Mouse (Mus musculus) kidney, adult 2 months (tissue): ENCODE data around the gene Gm10134.

Experiments used
- CTCF ChIP-seq: fragments of 200-500 bp; conservative IDR thresholded peaks from 2 replicates; pipeline ENCODE4 v1.5.1; 2011; ENCODE audit warnings: low read depth, mild to moderate bottlenecking, control low read depth, low read length, moderate library complexity, mixed read lengths; ENCODE audit not compliant: insufficient read depth, insufficient read length
- POLR2A ChIP-seq: fragments of 200-500 bp; IDR thresholded peaks from one replicate; pipeline ENCODE4 v1.6.1; 2011; ENCODE audit warnings: low read depth, low read length, control low read depth

DNA sequence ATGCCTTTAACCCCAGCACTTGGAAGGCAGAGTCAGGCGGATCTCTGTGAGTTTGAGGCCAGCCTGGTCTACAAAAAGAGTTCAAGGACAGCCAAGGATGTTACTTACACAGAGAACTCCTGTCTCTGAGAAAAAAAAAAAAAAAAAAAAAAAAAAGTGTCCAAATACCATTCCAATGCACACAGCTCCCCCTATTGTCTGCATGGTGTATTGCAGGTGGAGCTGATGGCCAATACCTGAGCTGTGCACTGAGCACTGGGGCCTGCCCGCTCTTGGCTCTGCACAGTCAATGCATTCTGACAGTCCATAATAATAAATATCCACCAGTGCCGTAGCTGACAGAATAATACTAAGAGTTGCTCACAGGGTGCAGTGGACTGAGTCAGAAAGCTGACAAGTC, 42.0 kb upstream of the Gm10134 start:
- TF ChIP-seq CTCF (peak; percentile 67), POLR2A (no peak)
